Mouse (Mus musculus) liver, adult 2 months (tissue): ENCODE results near the gene Uimc1.

ENCODE experiments used
- CTCF ChIP-seq: fragments of 200-500 bp; IDR thresholded peaks from 2 replicates; pipeline ENCODE4 v1.5.1; 2011; ENCODE audit warnings: low read depth, low read length, control low read depth
- POLR2A ChIP-seq: fragments of 200-500 bp; IDR thresholded peaks from 2 replicates; pipeline ENCODE4 v1.6.1; 2011; ENCODE audit warnings: low read length, control low read depth; ENCODE audit not compliant: insufficient read depth; ENCODE audit errors: extremely low read depth

DNA sequence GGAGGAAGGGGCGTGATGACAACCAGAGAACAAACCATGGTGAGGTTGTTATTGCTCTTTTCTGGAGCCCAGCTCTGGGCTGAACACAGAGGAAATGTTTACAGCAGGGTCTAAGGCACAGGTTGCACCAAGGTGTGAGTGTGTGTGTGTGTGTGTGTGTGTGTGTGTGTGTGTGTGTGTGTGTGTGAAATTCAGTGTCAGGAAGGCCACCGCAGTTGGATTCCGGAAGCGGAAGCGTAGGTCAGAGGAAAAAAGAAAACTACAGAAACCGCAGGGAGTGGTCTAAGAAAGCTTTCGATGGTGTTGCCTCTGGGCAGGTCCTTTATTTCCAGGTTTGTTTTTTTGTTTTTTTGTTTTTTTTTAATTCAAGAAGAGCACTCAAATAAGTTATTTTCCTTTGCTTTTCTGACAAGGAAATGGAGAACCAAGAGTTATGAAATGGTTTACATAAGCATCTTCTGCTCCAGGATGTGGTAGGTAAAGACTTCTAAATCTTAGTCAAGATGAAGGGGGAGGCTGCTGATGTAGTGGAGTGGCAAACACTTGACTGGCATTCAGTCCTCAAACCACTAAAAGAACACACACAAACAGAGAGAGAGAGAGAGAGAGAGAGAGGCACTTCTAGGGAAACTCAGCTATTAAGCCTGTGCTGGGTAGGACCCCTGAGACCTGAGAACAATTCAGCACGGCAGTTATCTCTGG lies 82.1 kb downstream of the Uimc1 start:
- TF ChIP-seq POLR2A: no peak
- no peak for TF ChIP-seq CTCF
